Mouse (Mus musculus) limb, embryonic 14.5 days (tissue): Measurements from ENCODE around the gene Rtp4. TPM values are rescaled to one million over a fixed set of nuclear protein-coding genes. Genes with fewer than 3 reads are reported as not detected.

ENCODE experiments used
- ATAC-seq: fragments of 200-750 bp; cut with Nextera tagmentation; 2 replicates; pipeline ENCODE4 v1.8.0; 2017; ENCODE audit warnings: low read depth, moderate number of reproducible peaks, moderate TSS enrichment; ENCODE audit not compliant: low FRiP score
- DNase-seq: peaks from one replicate; pipeline ENCODE4 v3.0.0-alpha.2; 2015; ENCODE audit warnings: low spot score
- H3K27ac ChIP-seq: fragments of 300-500 bp; sonication (generic); replicated peaks from 2 replicates; pipeline ENCODE4 v1.5.1; 2014; ENCODE audit warnings: low read depth, mild to moderate bottlenecking, low read length, moderate library complexity, mixed read lengths
- H3K27me3 ChIP-seq: fragments of 300-500 bp; sonication (generic); 2 replicates; pipeline ENCODE4 v1.6.1; 2014; ENCODE audit warnings: low read length, mixed read lengths; ENCODE audit not compliant: control insufficient read depth, insufficient read depth
- H3K36me3 ChIP-seq: fragments of 300-500 bp; sonication (generic); 2 replicates; pipeline ENCODE4 v1.6.1; 2014; ENCODE audit warnings: mild to moderate bottlenecking, low read length, moderate library complexity, mixed read lengths; ENCODE audit not compliant: control insufficient read depth, insufficient read depth
- H3K4me1 ChIP-seq: fragments of 300-500 bp; sonication (generic); 2 replicates; pipeline ENCODE4 v1.6.1; 2014; ENCODE audit warnings: antibody characterized with exemption, low read length, mixed read lengths; ENCODE audit not compliant: control insufficient read depth, insufficient read depth
- H3K4me2 ChIP-seq: fragments of 300-500 bp; sonication (generic); replicated peaks from 2 replicates; pipeline ENCODE4 v1.6.1; 2014; ENCODE audit warnings: low read depth, mild to moderate bottlenecking, low read length, moderate library complexity; ENCODE audit not compliant: severe bottlenecking
- H3K4me3 ChIP-seq: fragments of 300-500 bp; sonication (generic); replicated peaks from 2 replicates; pipeline ENCODE4 v1.5.1; 2014; ENCODE audit warnings: low read length
- H3K9ac ChIP-seq: fragments of 300-500 bp; sonication (generic); 2 replicates; pipeline ENCODE4 v1.6.1; 2014; ENCODE audit warnings: mild to moderate bottlenecking, low read depth, low read length, moderate library complexity; ENCODE audit not compliant: severe bottlenecking
- H3K9me3 ChIP-seq: fragments of 300-500 bp; sonication (generic); 2 replicates; pipeline ENCODE4 v1.6.1; 2016; ENCODE audit warnings: low read length; ENCODE audit not compliant: control insufficient read depth
- POLR2A ChIP-seq: fragments of 200-500 bp; IDR thresholded peaks from 2 replicates; pipeline ENCODE4 v1.8.0; 2012; ENCODE audit warnings: inconsistent platforms, mild to moderate bottlenecking, moderate library complexity, borderline replicate concordance; ENCODE audit not compliant: insufficient read depth, insufficient read length; ENCODE audit errors: extremely low read depth
- WGBS: fragments of 180-500 bp; shearing (Covaris S2); extraction: QIAGEN DNeasy Blood & Tissue Kit; methylation state at CpG from one replicate; pipeline ENCODE4 v1.1.7; 2014; 5-methylcytosine and 5-hydroxymethylcytosine counted together
- polyA plus RNA-seq, 2 experiments: library from polyadenylated mRNA; depleted of rRNA in 1 of 2; stranded (reverse) in 1 of 2; unstranded in 1 of 2; fragments of >200 nt; fragmentation: Nextera tagmentation in 1 of 2; extraction: Ambion mirVana in 1 of 2; gene quantifications; 2 replicates each; pipeline versions ENCODE4 v1.2.1 to v1.2.3; 2012 to 2014

Gene Rtp4
- polyA plus RNA-seq, 2 experiments = 4.2 to 5.7 TPM

GRCm38 (mm10) chr16:23529186-23529585, 9.1 kb downstream of the Rtp4 start:
- WGBS = 66% methylated on average over 4 of the region's 4 CpGs
- H3K4me2 ChIP-seq = no peak overlapping the region
- no peaks in the 10 kb centered on the region for H3K9me3 ChIP-seq
- ATAC-seq (no peak), DNase-seq (no peak)
- no peak for TF ChIP-seq POLR2A
- no peaks in the 10 kb centered on the region for H3K27me3 ChIP-seq
- H3K4me3 ChIP-seq = no peak overlapping the region
- no peaks in the 10 kb centered on the region for H3K4me1 ChIP-seq
- no peak overlapping the region for H3K27ac ChIP-seq
- H3K9ac ChIP-seq = no peak overlapping the region
- H3K36me3 ChIP-seq = no peaks in the 10 kb centered on the region

- 86% methylated on average over 3 of the region's 3 CpGs for WGBS
Observed at GRCm38 (mm10) chr16:23533707-23534106, 13.6 kb downstream of the Rtp4 start.

GRCm38 (mm10) chr16:23541046-23541445, 21.0 kb downstream of the Rtp4 start:
- H3K4me2 ChIP-seq = no peak overlapping the region
- H3K36me3 ChIP-seq = no peaks in the 10 kb centered on the region
- WGBS = 35% methylated on average over 4 of the region's 4 CpGs
- H3K4me3 ChIP-seq = no peak overlapping the region
- no peaks in the 10 kb centered on the region for H3K27me3 ChIP-seq
- no peak overlapping the region for H3K27ac ChIP-seq
- no peaks in the 10 kb centered on the region for H3K9me3 ChIP-seq
- DNase-seq = no peak
- H3K9ac ChIP-seq = no peak overlapping the region
- no peak for TF ChIP-seq POLR2A
- H3K4me1 ChIP-seq = peaks cover 4% of the 10 kb centered on the region
- no peak for ATAC-seq

More at GRCm38 (mm10) chr16:23533707-23534106, 13.6 kb downstream of the Rtp4 start:
- Histone ChIP-seq H3K4me2 (no peak overlapping the region), H3K36me3 (no peaks in the 10 kb centered on the region), H3K9ac (no peak overlapping the region), H3K27ac (no peak overlapping the region), H3K27me3 (no peaks in the 10 kb centered on the region), H3K9me3 (no peaks in the 10 kb centered on the region), H3K4me1 (no peaks in the 10 kb centered on the region), H3K4me3 (no peak overlapping the region)
- no peak for DNase-seq
- no peak for ATAC-seq
- no peak for TF ChIP-seq POLR2A

- Histone ChIP-seq H3K27me3 (no peaks in the 10 kb centered on the region), H3K36me3 (no peaks in the 10 kb centered on the region), H3K4me2 (no peak overlapping the region), H3K4me3 (no peak overlapping the region), H3K9ac (no peak overlapping the region), H3K4me1 (peaks cover 4% of the 10 kb centered on the region), H3K9me3 (no peaks in the 10 kb centered on the region), H3K27ac (no peak overlapping the region)
- DNase-seq = no peak
- WGBS = 75% methylated on average over 4 of the region's 4 CpGs
- TF ChIP-seq POLR2A = no peak
- ATAC-seq = no peak
Observed at GRCm38 (mm10) chr16:23542866-23543265, 22.8 kb downstream of the Rtp4 start.

GRCm38 (mm10) chr16:23544361-23544760, 24.3 kb downstream of the Rtp4 start:
- Histone ChIP-seq H3K4me1 (peaks cover 4% of the 10 kb centered on the region), H3K27me3 (no peaks in the 10 kb centered on the region), H3K9me3 (no peaks in the 10 kb centered on the region), H3K36me3 (no peaks in the 10 kb centered on the region), H3K9ac (no peak overlapping the region), H3K4me2 (no peak overlapping the region), H3K4me3 (no peak overlapping the region), H3K27ac (no peak overlapping the region)
- no peak for TF ChIP-seq POLR2A
- WGBS = 34% methylated on average over 7 of the region's 7 CpGs
- no peak for DNase-seq
- ATAC-seq = no peak

- no peak for TF ChIP-seq POLR2A
- no peaks in the 10 kb centered on the region; the same call in none of the 2 replicates for H3K4me1 ChIP-seq
- DNase-seq (no peak), ATAC-seq (no peak)
- H3K4me3 ChIP-seq = no peak overlapping the region
- H3K9ac ChIP-seq = no peak overlapping the region
- WGBS = 90% methylated on average over 4 of the region's 4 CpGs
- H3K4me2 ChIP-seq = no peak overlapping the region
- no peaks in the 10 kb centered on the region for H3K36me3 ChIP-seq
- no peak overlapping the region for H3K27ac ChIP-seq
- no peaks in the 10 kb centered on the region for H3K27me3 ChIP-seq
- no peaks in the 10 kb centered on the region for H3K9me3 ChIP-seq
Observed at GRCm38 (mm10) chr16:23547783-23548182, 27.7 kb downstream of the Rtp4 start.
